Mouse (Mus musculus) thymus, adult 2 months (tissue): Measurements from ENCODE around the gene Bcl2l13. TPM values are rescaled to one million over a fixed set of nuclear protein-coding genes. Genes with fewer than 3 reads are reported as not detected.

ENCODE experiments used
- DNase-seq: peaks from one replicate; pipeline ENCODE4 v3.0.0; 2021
- H3K27ac ChIP-seq: fragments of 200-500 bp; 2 replicates; pipeline ENCODE4 v1.5.1; 2012; ENCODE audit warnings: low read length, control low read depth; ENCODE audit not compliant: control insufficient read depth, insufficient read depth
- H3K27me3 ChIP-seq: fragments of 200-500 bp; 2 replicates; pipeline ENCODE4 v1.6.1; 2012; ENCODE audit warnings: mild to moderate bottlenecking, low read length, moderate library complexity, mixed read lengths; ENCODE audit not compliant: control insufficient read depth, insufficient read depth
- H3K36me3 ChIP-seq: fragments of 200-500 bp; 2 replicates; pipeline ENCODE4 v1.6.1; 2012; ENCODE audit warnings: mild to moderate bottlenecking, low read length, moderate library complexity; ENCODE audit not compliant: control insufficient read depth, insufficient read depth
- H3K4me1 ChIP-seq: fragments of 200-500 bp; replicated peaks from 2 replicates; pipeline ENCODE4 v1.6.1; 2012; ENCODE audit warnings: low read length; ENCODE audit not compliant: control insufficient read depth, insufficient read depth
- H3K4me3 ChIP-seq: fragments of 200-500 bp; 2 replicates; pipeline ENCODE4 v1.5.1; 2012; ENCODE audit warnings: mild to moderate bottlenecking, low read length, control low read depth, moderate library complexity; ENCODE audit not compliant: control insufficient read depth, insufficient read depth
- CTCF ChIP-seq: fragments of 200-500 bp; IDR thresholded peaks from 2 replicates; pipeline ENCODE4 v1.5.1; 2012; ENCODE audit warnings: mild to moderate bottlenecking, control low read depth, low read length, moderate library complexity, borderline replicate concordance; ENCODE audit not compliant: control insufficient read depth, poor library complexity, insufficient read depth; ENCODE audit errors: extremely low read depth
- POLR2A ChIP-seq: fragments of 200-500 bp; IDR thresholded peaks from 2 replicates; pipeline ENCODE4 v1.6.1; 2012; ENCODE audit warnings: mild to moderate bottlenecking, low read length, control low read depth, moderate library complexity; ENCODE audit not compliant: control insufficient read depth, poor library complexity, insufficient read depth; ENCODE audit errors: extremely low read depth
- WGBS: fragments of 180-500 bp; shearing (Covaris S2); methylation state at CpG from one replicate; pipeline ENCODE4 v1.1.7; 2018; 5-methylcytosine and 5-hydroxymethylcytosine counted together
- polyA plus RNA-seq: library from polyadenylated mRNA; depleted of rRNA; stranded (reverse); fragments of >200 nt; gene quantifications from 2 replicates; pipeline ENCODE4 v1.2.3, GENCODE M21; 2012; rRNA removed

The Bcl2l13 gene
- polyA plus RNA-seq = 43.5 and 48.0 TPM in 2 replicates

- WGBS = 2% methylated on average over 40 of the region's 40 CpGs
- peak within 1 kb of the TSS; percentile 21 for H3K27ac ChIP-seq
- no peaks in the 10 kb centered on the region for H3K4me1 ChIP-seq
Observed at GRCm38 (mm10) chr6:120835474-120836374, at the start of gene Bcl2l13. Gene Bcl2l13, plus strand, starts transcription at chr6:120836212.

GRCm38 (mm10) chr6:120788068-120788607 lies 47.9 kb upstream of the Bcl2l13 start:
- Histone ChIP-seq H3K27me3 (no peaks in the 10 kb centered on the region), H3K4me3 (no peak overlapping the region), H3K36me3 (no peaks in the 10 kb centered on the region; the same call in 1 of the 2 replicates), H3K4me1 (no peaks in the 10 kb centered on the region), H3K27ac (no peak overlapping the region)
- WGBS = 85% methylated on average over 5 of the region's 5 CpGs
- DNase-seq = no peak
- TF ChIP-seq POLR2A = no peak
- no peak for TF ChIP-seq CTCF

More at GRCm38 (mm10) chr6:120835474-120836374, at the start of gene Bcl2l13:
- no peak for TF ChIP-seq CTCF
- peak; percentile 85 for TF ChIP-seq POLR2A
- Histone ChIP-seq H3K4me3 (peak within 1 kb of the TSS; percentile 59), H3K27me3 (no peaks in the 10 kb centered on the region), H3K36me3 (no peaks in the 10 kb centered on the region)
- DNase-seq = peak; percentile 92

GRCm38 (mm10) chr6:120788904-120789303 lies 47.1 kb upstream of the Bcl2l13 start:
- Histone ChIP-seq H3K27me3 (no peaks in the 10 kb centered on the region), H3K4me3 (no peak overlapping the region), H3K4me1 (no peaks in the 10 kb centered on the region), H3K36me3 (peaks cover 5% of the 10 kb centered on the region), H3K27ac (no peak overlapping the region)
- TF ChIP-seq CTCF (no peak), POLR2A (no peak)
- DNase-seq = peak; percentile 23

- WGBS = 88% methylated on average over 11 of the region's 11 CpGs
- no peaks in the 10 kb centered on the region for H3K4me1 ChIP-seq
- DNase-seq = no peak
- peaks cover 16% of the 10 kb centered on the region for H3K36me3 ChIP-seq
- H3K27ac ChIP-seq = no peak overlapping the region
- no peak overlapping the region for H3K4me3 ChIP-seq
- no peak for TF ChIP-seq CTCF
- TF ChIP-seq POLR2A = no peak
- no peaks in the 10 kb centered on the region for H3K27me3 ChIP-seq
Observed at GRCm38 (mm10) chr6:120790153-120790552, 45.9 kb upstream of the Bcl2l13 start.

GRCm38 (mm10) chr6:120790717-120791116 lies 45.3 kb upstream of the Bcl2l13 start:
- 94% methylated on average over 5 of the region's 5 CpGs for WGBS
- no peak for DNase-seq
- Histone ChIP-seq H3K36me3 (peaks cover 22% of the 10 kb centered on the region), H3K4me3 (no peak overlapping the region), H3K27ac (no peak overlapping the region), H3K27me3 (no peaks in the 10 kb centered on the region), H3K4me1 (no peaks in the 10 kb centered on the region)
- TF ChIP-seq POLR2A = no peak
- TF ChIP-seq CTCF = no peak

GRCm38 (mm10) chr6:120792947-120793346 lies 43.1 kb upstream of the Bcl2l13 start:
- peaks cover 44% of the 10 kb centered on the region for H3K36me3 ChIP-seq

More at GRCm38 (mm10) chr6:120792947-120793346, 43.1 kb upstream of the Bcl2l13 start:
- Histone ChIP-seq H3K4me1 (no peaks in the 10 kb centered on the region), H3K27me3 (no peaks in the 10 kb centered on the region), H3K4me3 (no peak overlapping the region), H3K27ac (no peak overlapping the region)
- DNase-seq = no peak
- WGBS = 96% methylated on average over 8 of the region's 8 CpGs
- TF ChIP-seq POLR2A = no peak
